Mouse (Mus musculus): Measurements from ENCODE around the gene Rab3ip. TPM values are rescaled to one million over a fixed set of nuclear protein-coding genes. Genes with fewer than 3 reads are reported as not detected.
A peak's percentile ranks its signal among the peaks of the same experiment; 100 is the strongest.

The Rab3ip gene
- total and polyA plus RNA-seq, 3 experiments, result 15.2 to 23.2 TPM; not detected in 1

DNA sequence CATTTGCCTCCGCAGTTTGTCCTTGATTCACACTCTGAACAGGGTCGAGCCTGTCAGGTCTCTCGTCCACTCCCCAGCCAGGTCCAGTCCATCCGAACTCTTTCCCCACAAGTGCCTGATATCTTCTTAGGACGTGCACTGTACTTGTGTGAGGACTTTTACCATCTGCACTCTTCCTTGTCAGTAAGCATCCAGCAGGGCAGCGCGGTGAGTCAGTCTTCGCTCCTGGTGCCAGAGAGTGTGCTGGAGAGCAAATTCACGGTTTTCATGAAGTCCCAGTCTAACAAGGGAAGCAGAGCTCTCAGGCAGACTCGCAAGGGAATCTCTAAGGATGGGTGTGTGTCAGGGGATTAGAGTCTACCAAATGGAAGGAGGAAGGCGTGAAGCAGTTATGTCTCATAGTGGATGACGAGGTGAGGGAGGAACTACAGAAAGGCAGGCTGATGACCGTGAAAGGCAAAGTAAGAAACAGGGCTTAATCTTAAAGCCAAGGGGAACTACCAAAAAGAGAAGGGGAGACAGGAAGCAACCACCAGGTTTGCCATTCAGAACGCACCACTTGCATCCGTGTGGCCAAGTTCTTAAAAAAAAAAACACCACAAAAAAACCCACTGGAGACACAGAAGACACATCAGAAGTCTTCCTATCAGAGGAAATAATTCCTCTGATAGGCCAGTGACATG lies 18.9 kb downstream of the Rab3ip start:
- Histone ChIP-seq H3K27ac (ENCODE audit: control insufficient read depth, low read depth, low read length) (no peak overlapping the region), H3K36me3 (ENCODE audit: control insufficient read depth in 1 of 2, insufficient read depth in 2 of 2, low read length in 2 of 2) (peaks cover 10 to 11% of the 10 kb centered on the region in 2 experiments)

DNA sequence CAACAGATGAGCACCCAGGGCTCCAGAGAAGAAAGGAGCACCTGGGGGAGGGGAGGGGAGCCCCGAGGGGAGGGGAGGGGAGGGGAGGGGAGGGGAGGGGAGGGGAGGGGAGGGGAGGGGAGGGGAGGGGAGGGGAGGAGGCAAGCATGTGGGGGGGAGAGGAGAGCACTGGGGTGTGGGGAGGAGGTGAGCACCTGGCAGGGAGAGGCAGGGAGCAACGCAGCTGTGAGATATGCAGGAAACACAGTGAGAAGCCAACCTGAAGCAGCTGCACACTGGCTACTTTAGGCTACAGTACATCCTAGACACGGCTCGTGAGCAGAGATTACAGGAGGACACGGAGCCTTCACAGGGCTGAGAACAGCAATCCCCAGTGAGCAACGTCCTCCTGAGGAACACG lies 19.6 kb downstream of the Rab3ip start:
- H3K27me3 ChIP-seq (ENCODE audit: control insufficient read depth in 1 of 2, insufficient read depth in 2 of 2, low read length in 2 of 2), result no peaks in the 10 kb centered on the region
- H3K4me3 ChIP-seq (ENCODE audit: control insufficient read depth in 1 of 2, insufficient read depth in 1 of 2, low read depth in 2 of 2, low read length in 2 of 2), result no peak overlapping the region
- peaks cover 0 to 9% of the 10 kb centered on the region in 2 experiments; a peak in 2 of 4 replicates for H3K4me1 ChIP-seq (ENCODE audit: control insufficient read depth in 1 of 2, insufficient read depth in 2 of 2, low read length in 2 of 2)
- peak overlapping the region; percentile 36; the same call in 1 of the 2 replicates for H3K27ac ChIP-seq (ENCODE audit: control insufficient read depth, low read depth, low read length)
- TF ChIP-seq RCOR1 (IDR thresholded peaks at IDR 0.05; ENCODE audit: low read depth, low read length) (no peak), MAZ (IDR thresholded peaks at IDR 0.05; ENCODE audit: low read depth, low read length) (no peak), SIN3A (IDR thresholded peaks at IDR 0.05; ENCODE audit: low read length) (no peak), MAX (IDR thresholded peaks at IDR 0.05; ENCODE audit: low read length) (no peak), POLR2AphosphoS2 (IDR thresholded peaks at IDR 0.05; ENCODE audit: low read length) (no peak), RAD21 (IDR thresholded peaks at IDR 0.05; ENCODE audit: low read depth, low read length) (no peak), E2F4 (IDR thresholded peaks at IDR 0.05; ENCODE audit: borderline replicate concordance, low read depth, low read length) (no peak), NELFE (IDR thresholded peaks at IDR 0.05; ENCODE audit: low read depth, low read length) (no peak), USF1 (IDR thresholded peaks at IDR 0.05; ENCODE audit: low read depth, low read length) (no peak), MYC (IDR thresholded peaks at IDR 0.05; ENCODE audit: low read depth, low read length) (no peak), KAT2A (conservative IDR thresholded peaks at IDR 0.05; ENCODE audit: low read depth, low read length) (no peak), GATA1 (IDR thresholded peaks at IDR 0.05; ENCODE audit: low read depth, low read length) (no peak), ETS1 (IDR thresholded peaks at IDR 0.05; ENCODE audit: low read depth, low read length) (no peak), CHD2 (IDR thresholded peaks at IDR 0.05; ENCODE audit: low read length) (no peak), SMC3 (IDR thresholded peaks at IDR 0.05; ENCODE audit: low read depth, low read length) (no peak)
- H3K9ac ChIP-seq (ENCODE audit: control insufficient read depth, low read depth, low read length, poor library complexity, severe bottlenecking), result no peak overlapping the region; the same call in 1 of the 2 replicates
- no peak for DNase-seq (ENCODE audit: low read depth, low spot score)
- no peaks in the 10 kb centered on the region for H3K9me3 ChIP-seq (replicated peaks; ENCODE audit: insufficient read depth, low read length)
- peaks cover 10 to 13% of the 10 kb centered on the region in 2 experiments for H3K36me3 ChIP-seq (ENCODE audit: control insufficient read depth in 1 of 2, insufficient read depth in 2 of 2, low read length in 2 of 2)
- H3K79me2 ChIP-seq (ENCODE audit: control insufficient read depth, insufficient read depth, low read length, poor library complexity), result no peaks in the 10 kb centered on the region

More for the DNA sequence above, 18.9 kb downstream of the Rab3ip start:
- H3K9ac ChIP-seq (ENCODE audit: control insufficient read depth, low read depth, low read length, poor library complexity, severe bottlenecking), result no peak overlapping the region
- H3K27me3 ChIP-seq (ENCODE audit: control insufficient read depth in 1 of 2, insufficient read depth in 2 of 2, low read length in 2 of 2), result no peaks in the 10 kb centered on the region
- H3K4me1 ChIP-seq (ENCODE audit: control insufficient read depth in 1 of 2, insufficient read depth in 2 of 2, low read length in 2 of 2), result peaks cover 0 to 9% of the 10 kb centered on the region in 2 experiments; a peak in 2 of 4 replicates
- no peak for DNase-seq (ENCODE audit: low read depth, low spot score)
- no peaks in the 10 kb centered on the region for H3K79me2 ChIP-seq (ENCODE audit: control insufficient read depth, insufficient read depth, low read length, poor library complexity)
- no peak overlapping the region for H3K4me3 ChIP-seq (ENCODE audit: control insufficient read depth in 1 of 2, insufficient read depth in 1 of 2, low read depth in 2 of 2, low read length in 2 of 2)
- no peak for TF ChIP-seq RAD21 (IDR thresholded peaks at IDR 0.05; ENCODE audit: low read depth, low read length)
- H3K9me3 ChIP-seq (replicated peaks; ENCODE audit: insufficient read depth, low read length), result no peaks in the 10 kb centered on the region
